Mouse (Mus musculus) hindbrain, embryonic 13.5 days (tissue): ENCODE data around the gene Wipi1. TPM values are rescaled to one million over a fixed set of nuclear protein-coding genes. Genes with fewer than 3 reads are reported as not detected.

Experiments
- ATAC-seq: fragments of 200-750 bp; cut with Nextera tagmentation; 2 replicates; pipeline ENCODE4 v1.8.0; 2017; ENCODE audit warnings: moderate TSS enrichment; ENCODE audit not compliant: low FRiP score
- H3K27ac ChIP-seq: fragments of 300-500 bp; sonication (generic); 2 replicates; pipeline ENCODE4 v1.5.1; 2015; ENCODE audit warnings: inconsistent platforms, mild to moderate bottlenecking, moderate library complexity
- H3K27me3 ChIP-seq: fragments of 300-500 bp; sonication (generic); 2 replicates; pipeline ENCODE4 v1.6.1; 2015; ENCODE audit warnings: mild to moderate bottlenecking, inconsistent platforms
- H3K36me3 ChIP-seq: fragments of 300-500 bp; sonication (generic); 2 replicates; pipeline ENCODE4 v1.6.1; 2015; ENCODE audit warnings: mild to moderate bottlenecking, inconsistent platforms
- H3K4me1 ChIP-seq: fragments of 300-500 bp; sonication (generic); replicated peaks from 2 replicates; pipeline ENCODE4 v1.6.1; 2015; ENCODE audit warnings: inconsistent platforms
- H3K4me2 ChIP-seq: fragments of 300-500 bp; sonication (generic); 2 replicates; pipeline ENCODE4 v1.6.1; 2015; ENCODE audit warnings: inconsistent platforms, mild to moderate bottlenecking, moderate library complexity
- H3K4me3 ChIP-seq: fragments of 300-500 bp; sonication (generic); 2 replicates; pipeline ENCODE4 v1.5.1; 2015; ENCODE audit warnings: mild to moderate bottlenecking, inconsistent platforms
- H3K9ac ChIP-seq: fragments of 300-500 bp; sonication (generic); 2 replicates; pipeline ENCODE4 v1.6.1; 2015; ENCODE audit warnings: mild to moderate bottlenecking, inconsistent platforms
- H3K9me3 ChIP-seq: fragments of 300-500 bp; sonication (generic); 2 replicates; pipeline ENCODE4 v1.6.1; 2016; ENCODE audit warnings: inconsistent platforms
- WGBS: fragments of 180-500 bp; shearing (Covaris S2); methylation state at CpG from one replicate; pipeline ENCODE4 v1.1.7; 2015; 5-methylcytosine and 5-hydroxymethylcytosine counted together
- polyA plus RNA-seq: library from polyadenylated mRNA; unstranded; fragments of >200 nt; fragmentation: Nextera tagmentation; extraction: Ambion mirVana; gene quantifications from 2 replicates; pipeline ENCODE4 v1.2.1, GENCODE M21; 2015

The Wipi1 gene
- polyA plus RNA-seq, 1 experiment from 2014 or later, result 17.8 TPM

- Histone ChIP-seq H3K4me2 (no peak overlapping the region), H3K36me3 (no peaks in the 10 kb centered on the region), H3K4me3 (no peak overlapping the region), H3K27me3 (no peaks in the 10 kb centered on the region), H3K4me1 (no peaks in the 10 kb centered on the region), H3K9ac (no peak overlapping the region), H3K9me3 (no peaks in the 10 kb centered on the region), H3K27ac (no peak overlapping the region)
- 59% methylated on average over 12 of the region's 12 CpGs for WGBS
- no peak for ATAC-seq
Measured at GRCm38 (mm10) chr11:109569007-109569618, 42.7 kb downstream of the Wipi1 start.

GRCm38 (mm10) chr11:109564466-109565214, 47.1 kb downstream of the Wipi1 start:
- no peak for ATAC-seq
- no peak overlapping the region for H3K9ac ChIP-seq

GRCm38 (mm10) chr11:109563708-109564107, 48.1 kb downstream of the Wipi1 start:
- Histone ChIP-seq H3K27me3 (no peaks in the 10 kb centered on the region), H3K4me2 (no peak overlapping the region), H3K36me3 (no peaks in the 10 kb centered on the region), H3K9me3 (no peaks in the 10 kb centered on the region), H3K27ac (no peak overlapping the region), H3K4me1 (no peaks in the 10 kb centered on the region), H3K4me3 (no peak overlapping the region), H3K9ac (no peak overlapping the region)
- WGBS, result 92% methylated on average over 4 of the region's 4 CpGs
- no peak for ATAC-seq

More at GRCm38 (mm10) chr11:109564466-109565214, 47.1 kb downstream of the Wipi1 start:
- Histone ChIP-seq H3K4me3 (no peak overlapping the region), H3K36me3 (no peaks in the 10 kb centered on the region), H3K4me1 (no peaks in the 10 kb centered on the region), H3K9me3 (no peaks in the 10 kb centered on the region), H3K27me3 (no peaks in the 10 kb centered on the region), H3K4me2 (no peak overlapping the region), H3K27ac (no peak overlapping the region)
- WGBS, result 88% methylated on average over 15 of the region's 15 CpGs

GRCm38 (mm10) chr11:109561445-109561844, 50.3 kb downstream of the Wipi1 start:
- no peak overlapping the region for H3K4me2 ChIP-seq
- no peaks in the 10 kb centered on the region for H3K4me1 ChIP-seq
- no peaks in the 10 kb centered on the region for H3K9me3 ChIP-seq
- H3K9ac ChIP-seq, result no peak overlapping the region
- no peak overlapping the region for H3K27ac ChIP-seq
- H3K27me3 ChIP-seq, result no peaks in the 10 kb centered on the region
- H3K4me3 ChIP-seq, result no peak overlapping the region
- no peak for ATAC-seq
- 59% methylated on average over 3 of the region's 3 CpGs for WGBS
- H3K36me3 ChIP-seq, result no peaks in the 10 kb centered on the region

- ATAC-seq, result no peak
- Histone ChIP-seq H3K9ac (no peak overlapping the region), H3K27me3 (no peaks in the 10 kb centered on the region), H3K36me3 (no peaks in the 10 kb centered on the region), H3K4me1 (no peaks in the 10 kb centered on the region), H3K27ac (no peak overlapping the region), H3K4me2 (no peak overlapping the region), H3K4me3 (no peak overlapping the region), H3K9me3 (no peaks in the 10 kb centered on the region)
- 43% methylated on average over 9 of the region's 9 CpGs for WGBS
Measured at GRCm38 (mm10) chr11:109560793-109561257, 50.9 kb downstream of the Wipi1 start.

GRCm38 (mm10) chr11:109559241-109559640, 52.5 kb downstream of the Wipi1 start:
- H3K4me3 ChIP-seq, result no peak overlapping the region
- H3K36me3 ChIP-seq, result no peaks in the 10 kb centered on the region
- WGBS, result 93% methylated on average over 12 of the region's 12 CpGs
- H3K27me3 ChIP-seq, result no peaks in the 10 kb centered on the region
- H3K4me1 ChIP-seq, result no peaks in the 10 kb centered on the region
- no peak overlapping the region for H3K4me2 ChIP-seq
- ATAC-seq, result no peak
- H3K9ac ChIP-seq, result no peak overlapping the region
- H3K9me3 ChIP-seq, result no peaks in the 10 kb centered on the region
- no peak overlapping the region for H3K27ac ChIP-seq

- H3K4me1 ChIP-seq, result no peaks in the 10 kb centered on the region
Measured at GRCm38 (mm10) chr11:109557419-109557818, 54.3 kb downstream of the Wipi1 start.

GRCm38 (mm10) chr11:109556130-109556529, 55.6 kb downstream of the Wipi1 start:
- 90% methylated on average over 6 of the region's 6 CpGs for WGBS
- Histone ChIP-seq H3K9ac (no peak overlapping the region), H3K4me3 (no peak overlapping the region), H3K9me3 (no peaks in the 10 kb centered on the region), H3K36me3 (no peaks in the 10 kb centered on the region), H3K27me3 (no peaks in the 10 kb centered on the region), H3K4me2 (no peak overlapping the region), H3K27ac (no peak overlapping the region), H3K4me1 (no peaks in the 10 kb centered on the region)
- no peak for ATAC-seq

More at GRCm38 (mm10) chr11:109557419-109557818, 54.3 kb downstream of the Wipi1 start:
- ATAC-seq, result no peak
- no peak overlapping the region for H3K27ac ChIP-seq
- H3K27me3 ChIP-seq, result no peaks in the 10 kb centered on the region
- no peak overlapping the region for H3K4me3 ChIP-seq
- H3K4me2 ChIP-seq, result no peak overlapping the region
- H3K9me3 ChIP-seq, result no peaks in the 10 kb centered on the region
- H3K36me3 ChIP-seq, result no peaks in the 10 kb centered on the region
- H3K9ac ChIP-seq, result no peak overlapping the region
- WGBS, result 91% methylated on average over 11 of the region's 11 CpGs

GRCm38 (mm10) chr11:109554443-109554842, 57.3 kb downstream of the Wipi1 start:
- no peak for ATAC-seq
- Histone ChIP-seq H3K27me3 (no peaks in the 10 kb centered on the region), H3K27ac (no peak overlapping the region), H3K4me1 (no peaks in the 10 kb centered on the region), H3K9ac (no peak overlapping the region), H3K9me3 (no peaks in the 10 kb centered on the region), H3K4me2 (no peak overlapping the region), H3K4me3 (no peak overlapping the region), H3K36me3 (no peaks in the 10 kb centered on the region)
- WGBS, result 52% methylated on average over 3 of the region's 3 CpGs

- Histone ChIP-seq H3K4me3 (no peak overlapping the region), H3K4me1 (no peaks in the 10 kb centered on the region), H3K4me2 (no peak overlapping the region), H3K9ac (no peak overlapping the region), H3K9me3 (no peaks in the 10 kb centered on the region), H3K27ac (no peak overlapping the region), H3K27me3 (no peaks in the 10 kb centered on the region), H3K36me3 (no peaks in the 10 kb centered on the region)
- no peak for ATAC-seq
- 83% methylated on average over 4 of the region's 4 CpGs for WGBS
Measured at GRCm38 (mm10) chr11:109553921-109554320, 57.8 kb downstream of the Wipi1 start.

GRCm38 (mm10) chr11:109549599-109550290, 62.0 kb downstream of the Wipi1 start:
- Histone ChIP-seq H3K4me1 (no peaks in the 10 kb centered on the region), H3K9me3 (no peaks in the 10 kb centered on the region), H3K27ac (no peak overlapping the region), H3K4me2 (no peak overlapping the region), H3K9ac (no peak overlapping the region), H3K27me3 (no peaks in the 10 kb centered on the region), H3K4me3 (no peak overlapping the region), H3K36me3 (no peaks in the 10 kb centered on the region)
- no peak for ATAC-seq
- 73% methylated on average over 5 of the region's 5 CpGs for WGBS

GRCm38 (mm10) chr11:109547652-109548051, 64.1 kb downstream of the Wipi1 start:
- H3K9me3 ChIP-seq, result no peaks in the 10 kb centered on the region
- no peak overlapping the region for H3K27ac ChIP-seq
- H3K4me1 ChIP-seq, result no peaks in the 10 kb centered on the region
- H3K4me3 ChIP-seq, result no peak overlapping the region
- 100% methylated on average over 1 of the region's 1 CpGs for WGBS
- H3K36me3 ChIP-seq, result no peaks in the 10 kb centered on the region
- no peak overlapping the region for H3K4me2 ChIP-seq
- no peak for ATAC-seq
- H3K27me3 ChIP-seq, result no peaks in the 10 kb centered on the region
- no peak overlapping the region for H3K9ac ChIP-seq
